Mouse (Mus musculus) stomach, embryonic 16.5 days (tissue): ENCODE measurements at regions not wholly inside any gene's neighbourhood (a gene's known extent, or its start where the extent isn't known, plus 50 kb on each side); places are given as distances from the start of the nearest gene placed in this dataset.

Experiments used
- ATAC-seq: fragments of 200-750 bp; cut with Nextera tagmentation; 2 replicates; pipeline ENCODE4 v1.8.0; 2017; ENCODE audit warnings: moderate number of reproducible peaks, moderate TSS enrichment; ENCODE audit not compliant: insufficient read depth, low FRiP score
- H3K27ac ChIP-seq: fragments of 300-500 bp; sonication (generic); 2 replicates; pipeline ENCODE4 v1.5.1; 2014; ENCODE audit warnings: low read length
- H3K27me3 ChIP-seq: fragments of 300-500 bp; sonication (generic); 2 replicates; pipeline ENCODE4 v1.6.1; 2014; ENCODE audit warnings: low read length, control low read depth, mixed read lengths; ENCODE audit not compliant: control insufficient read depth, insufficient read depth
- H3K36me3 ChIP-seq: fragments of 300-500 bp; sonication (generic); 2 replicates; pipeline ENCODE4 v1.6.1; 2014; ENCODE audit warnings: low read length; ENCODE audit not compliant: control insufficient read depth, insufficient read depth
- H3K4me1 ChIP-seq: fragments of 300-500 bp; sonication (generic); 2 replicates; pipeline ENCODE4 v1.6.1; 2014; ENCODE audit warnings: low read length, control low read depth, mixed read lengths; ENCODE audit not compliant: control insufficient read depth, insufficient read depth
- H3K4me2 ChIP-seq: fragments of 300-500 bp; sonication (generic); 2 replicates; pipeline ENCODE4 v1.6.1; 2014; ENCODE audit warnings: low read depth, low read length, mixed read lengths
- H3K4me3 ChIP-seq: fragments of 300-500 bp; sonication (generic); replicated peaks from 2 replicates; pipeline ENCODE4 v1.5.1; 2014; ENCODE audit warnings: mild to moderate bottlenecking, low read length
- H3K9ac ChIP-seq: fragments of 300-500 bp; sonication (generic); 2 replicates; pipeline ENCODE4 v1.6.1; 2014; ENCODE audit warnings: low read length
- H3K9me3 ChIP-seq: fragments of 300-500 bp; sonication (generic); replicated peaks from 2 replicates; pipeline ENCODE4 v1.6.1; 2016; ENCODE audit warnings: low read length, control low read depth; ENCODE audit not compliant: control insufficient read depth
- whole genome bisulfite sequencing: fragments of 180-500 bp; shearing (Covaris S2); extraction: QIAGEN DNeasy Blood & Tissue Kit; methylation state at CpG from one replicate; pipeline ENCODE4 v1.1.7; 2014; 5-methylcytosine and 5-hydroxymethylcytosine counted together

DNA sequence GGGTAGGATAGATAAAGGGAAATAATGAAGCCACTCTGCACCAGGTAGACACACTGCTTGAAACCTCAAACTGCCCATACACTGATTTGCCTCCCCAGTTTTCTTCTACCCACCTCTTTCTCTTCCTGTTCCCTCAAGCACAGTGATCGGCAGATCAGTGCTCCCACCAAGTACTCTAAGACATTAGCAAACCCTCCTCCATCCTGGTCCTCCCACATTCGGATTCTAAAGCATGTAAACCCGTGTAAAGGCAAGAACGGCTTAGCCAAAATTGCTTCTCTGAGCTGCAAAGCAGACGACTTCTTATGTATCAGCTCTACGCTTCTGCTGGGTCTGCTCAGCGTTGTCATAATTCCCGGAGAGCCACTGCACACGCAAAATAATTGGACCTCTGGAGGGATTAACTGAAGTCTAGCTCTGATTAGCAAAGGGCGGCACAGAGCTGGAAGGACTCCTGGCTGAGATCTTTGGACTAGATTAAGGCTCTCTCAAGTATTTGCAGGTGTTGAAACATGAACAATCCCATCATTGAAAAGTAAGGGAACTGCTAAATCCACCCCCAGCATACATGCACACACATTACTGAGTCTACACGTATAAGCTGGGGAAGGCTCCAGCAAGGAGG lies 67.2 kb downstream of the Mtx3 start:
- WGBS = 80% methylated on average over 11 of the region's 11 CpGs
- Histone ChIP-seq H3K27ac (no peak overlapping the region), H3K9me3 (no peaks in the 10 kb centered on the region), H3K4me1 (no peaks in the 10 kb centered on the region), H3K4me3 (no peak overlapping the region), H3K9ac (no peak overlapping the region), H3K27me3 (no peaks in the 10 kb centered on the region), H3K4me2 (no peak overlapping the region), H3K36me3 (no peaks in the 10 kb centered on the region)
- ATAC-seq = no peak

DNA sequence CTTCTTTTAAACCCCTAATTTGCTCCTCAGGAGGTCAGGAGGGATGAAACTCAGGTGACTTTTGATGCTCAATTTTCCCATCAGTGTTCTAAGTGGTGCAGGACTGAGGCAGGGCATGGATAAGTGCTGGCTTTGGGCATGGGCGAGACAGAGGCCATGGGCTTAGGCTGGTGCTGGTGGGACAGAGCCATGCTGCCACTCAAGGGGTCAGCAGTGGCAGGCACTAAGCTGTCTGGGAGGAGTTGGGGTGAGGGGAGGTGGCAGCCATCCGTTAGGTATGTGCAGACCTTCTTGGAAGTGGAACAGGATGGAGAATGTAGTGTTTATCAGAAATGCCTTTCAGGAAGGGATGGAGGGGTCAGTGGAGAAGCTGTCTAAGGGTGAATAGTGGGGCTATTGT lies 68.1 kb downstream of the Mtx3 start:
- no peaks in the 10 kb centered on the region for H3K27me3 ChIP-seq
- no peaks in the 10 kb centered on the region for H3K4me1 ChIP-seq
- H3K36me3 ChIP-seq = no peaks in the 10 kb centered on the region
- no peak for ATAC-seq
- no peak overlapping the region for H3K4me3 ChIP-seq
- 72% methylated on average over 2 of the region's 2 CpGs for WGBS
- no peak overlapping the region for H3K4me2 ChIP-seq
- no peaks in the 10 kb centered on the region for H3K9me3 ChIP-seq
- H3K9ac ChIP-seq = no peak overlapping the region
- H3K27ac ChIP-seq = no peak overlapping the region

DNA sequence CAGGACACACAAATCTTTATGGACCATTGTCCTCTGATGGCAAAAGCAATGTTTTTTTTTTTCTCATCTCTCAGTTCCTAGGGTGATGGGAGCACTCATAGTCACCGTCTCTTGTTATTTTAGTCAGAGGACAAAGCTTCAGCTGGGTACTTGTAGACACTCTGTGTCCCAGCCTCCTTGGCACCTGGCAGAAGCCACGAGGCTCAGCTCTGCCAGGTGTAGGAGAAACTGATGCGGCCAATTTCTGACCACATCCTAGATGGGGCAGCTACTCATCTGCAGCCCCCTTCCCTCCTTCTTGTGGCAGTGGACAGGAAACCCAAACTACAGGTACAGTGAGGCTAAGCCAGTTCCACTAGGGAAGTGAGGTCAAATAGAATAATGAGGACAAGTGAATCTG lies 70.1 kb downstream of the Mtx3 start:
- no peaks in the 10 kb centered on the region for H3K27me3 ChIP-seq
- H3K4me1 ChIP-seq = no peaks in the 10 kb centered on the region
- H3K4me2 ChIP-seq = no peak overlapping the region
- no peaks in the 10 kb centered on the region for H3K9me3 ChIP-seq
- WGBS = 83% methylated on average over 3 of the region's 3 CpGs
- no peak for ATAC-seq
- H3K4me3 ChIP-seq = no peak overlapping the region
- no peak overlapping the region for H3K9ac ChIP-seq
- no peaks in the 10 kb centered on the region for H3K36me3 ChIP-seq
- H3K27ac ChIP-seq = no peak overlapping the region

DNA sequence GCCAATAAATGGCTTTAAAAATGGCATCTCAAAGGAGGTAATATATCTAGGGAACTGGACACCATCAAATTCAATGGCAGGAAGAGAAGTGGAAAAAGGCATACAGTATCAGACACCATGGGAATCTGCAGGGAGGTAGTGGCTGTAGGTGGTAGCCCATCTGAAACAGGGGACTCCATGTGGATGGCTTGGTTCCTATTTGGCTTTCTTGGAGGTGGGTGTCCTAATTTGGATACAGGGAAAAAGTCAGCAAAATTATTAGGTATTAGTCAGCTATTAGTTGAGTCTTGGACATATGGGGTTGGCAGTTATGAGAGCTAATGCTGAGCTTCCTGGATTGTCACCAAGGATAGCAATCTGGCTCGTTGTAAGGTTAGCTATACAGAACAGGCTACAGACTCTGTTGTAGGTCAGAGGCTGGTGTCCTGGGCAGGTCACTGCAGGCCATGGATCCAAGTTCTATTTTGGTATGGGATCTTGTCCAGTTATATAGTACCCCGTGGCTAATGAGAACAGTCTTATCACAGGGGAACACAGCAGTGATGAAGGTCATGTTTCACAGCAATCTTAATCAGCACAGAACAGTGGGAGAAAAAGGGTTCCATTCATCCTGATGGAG lies 70.8 kb downstream of the Mtx3 start:
- H3K4me2 ChIP-seq = no peak overlapping the region
- no peaks in the 10 kb centered on the region for H3K4me1 ChIP-seq
- no peaks in the 10 kb centered on the region for H3K27me3 ChIP-seq
- 70% methylated on average over 2 of the region's 2 CpGs for WGBS
- no peak overlapping the region for H3K4me3 ChIP-seq
- no peaks in the 10 kb centered on the region for H3K9me3 ChIP-seq
- H3K27ac ChIP-seq = no peak overlapping the region
- no peak overlapping the region for H3K9ac ChIP-seq
- no peaks in the 10 kb centered on the region for H3K36me3 ChIP-seq
- no peak for ATAC-seq

DNA sequence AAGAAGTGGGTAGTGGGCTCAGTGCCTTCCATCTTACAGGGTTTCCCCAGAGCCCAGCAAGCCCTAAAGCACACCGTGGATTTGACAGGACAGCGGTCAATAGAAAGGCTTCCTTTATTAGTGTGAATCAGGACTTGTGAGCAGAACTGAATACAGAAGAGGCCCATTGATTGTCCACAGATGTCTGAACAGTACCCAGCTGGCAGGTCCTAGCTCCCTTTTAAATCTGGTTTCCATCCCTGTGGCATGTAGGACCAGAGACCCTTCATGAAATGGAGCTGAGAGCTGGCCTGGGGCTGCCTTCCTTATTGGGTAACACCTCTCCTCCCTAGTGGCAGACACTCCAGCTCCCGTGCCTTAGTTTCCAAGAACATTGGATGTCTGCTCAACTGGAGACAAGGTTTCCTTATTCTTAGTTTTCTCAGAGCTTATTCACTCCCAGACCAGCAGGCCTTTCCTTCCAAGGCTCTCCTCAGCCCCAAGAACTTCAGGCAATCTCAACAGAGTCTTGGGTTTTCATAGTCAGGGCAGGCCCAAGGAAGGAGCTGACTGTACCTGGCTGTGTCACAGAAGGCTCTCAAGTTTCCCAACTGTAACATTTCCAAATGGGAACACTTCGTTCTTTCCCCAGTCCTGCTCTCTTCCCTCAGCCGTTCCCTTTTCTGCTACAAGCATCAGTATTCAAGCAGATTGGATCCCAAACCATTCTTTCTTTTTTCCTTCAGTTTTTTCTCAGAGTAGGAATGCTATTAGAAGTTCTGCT lies 71.6 kb downstream of the Mtx3 start:
- H3K9me3 ChIP-seq = no peaks in the 10 kb centered on the region
- no peak for ATAC-seq

DNA sequence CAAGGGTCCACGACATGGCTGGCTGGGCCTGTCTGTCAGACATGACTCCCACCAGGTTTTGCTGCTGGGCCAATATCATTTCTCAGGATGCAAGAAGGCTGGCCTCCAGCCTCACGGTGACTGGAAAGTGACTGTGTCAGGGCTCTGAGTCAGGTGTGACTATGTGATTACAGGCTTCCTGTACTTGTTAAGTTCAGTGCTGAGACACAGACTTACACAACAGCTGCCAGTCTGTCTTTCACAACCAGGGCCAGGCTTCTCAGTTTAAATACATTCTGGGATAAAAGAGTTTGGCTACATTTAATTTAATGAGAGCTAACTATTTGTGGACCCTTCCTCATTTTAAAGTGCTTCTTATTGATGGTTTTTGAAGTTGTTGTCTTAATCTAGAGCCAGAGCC lies 75.3 kb downstream of the Mtx3 start:
- H3K4me2 ChIP-seq = no peak overlapping the region
- H3K36me3 ChIP-seq = no peaks in the 10 kb centered on the region
- H3K9me3 ChIP-seq = no peaks in the 10 kb centered on the region
- no peak overlapping the region for H3K9ac ChIP-seq
- no peak overlapping the region for H3K4me3 ChIP-seq
- WGBS = 72% methylated on average over 2 of the region's 2 CpGs
- H3K4me1 ChIP-seq = no peaks in the 10 kb centered on the region
- ATAC-seq = no peak
- H3K27me3 ChIP-seq = no peaks in the 10 kb centered on the region
- H3K27ac ChIP-seq = no peak overlapping the region

More for the DNA sequence above, 71.6 kb downstream of the Mtx3 start:
- 88% methylated on average over 5 of the region's 5 CpGs for WGBS
- no peaks in the 10 kb centered on the region for H3K4me1 ChIP-seq
- H3K27ac ChIP-seq = no peak overlapping the region
- no peak overlapping the region for H3K9ac ChIP-seq
- no peaks in the 10 kb centered on the region for H3K36me3 ChIP-seq
- no peak overlapping the region for H3K4me3 ChIP-seq
- H3K4me2 ChIP-seq = no peak overlapping the region
- no peaks in the 10 kb centered on the region for H3K27me3 ChIP-seq

DNA sequence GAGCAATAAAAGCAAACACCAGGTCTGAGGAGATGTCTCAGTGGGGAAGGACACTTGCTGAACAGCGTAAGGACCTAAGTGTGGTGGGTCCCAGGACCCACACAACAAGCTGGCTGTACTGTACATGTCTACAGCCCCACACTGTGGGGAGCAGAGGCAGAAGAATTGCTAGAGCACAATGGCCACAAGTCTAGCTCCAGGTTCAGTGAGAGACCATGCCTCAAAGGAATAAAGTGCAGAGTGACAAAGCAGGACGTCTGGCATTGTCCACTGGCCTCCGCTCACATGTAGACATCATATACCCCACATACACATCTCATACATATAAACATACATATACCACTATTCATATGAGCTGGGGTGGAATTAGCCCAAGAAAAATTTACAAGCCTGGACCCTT lies 77.4 kb downstream of the Mtx3 start:
- H3K4me3 ChIP-seq = no peak overlapping the region
- 88% methylated on average over 3 of the region's 3 CpGs for WGBS
- H3K27ac ChIP-seq = no peak overlapping the region
- H3K9me3 ChIP-seq = no peaks in the 10 kb centered on the region
- no peak for ATAC-seq
- no peaks in the 10 kb centered on the region for H3K36me3 ChIP-seq
- no peak overlapping the region for H3K9ac ChIP-seq
- H3K4me2 ChIP-seq = no peak overlapping the region
- H3K27me3 ChIP-seq = no peaks in the 10 kb centered on the region
- no peaks in the 10 kb centered on the region for H3K4me1 ChIP-seq

DNA sequence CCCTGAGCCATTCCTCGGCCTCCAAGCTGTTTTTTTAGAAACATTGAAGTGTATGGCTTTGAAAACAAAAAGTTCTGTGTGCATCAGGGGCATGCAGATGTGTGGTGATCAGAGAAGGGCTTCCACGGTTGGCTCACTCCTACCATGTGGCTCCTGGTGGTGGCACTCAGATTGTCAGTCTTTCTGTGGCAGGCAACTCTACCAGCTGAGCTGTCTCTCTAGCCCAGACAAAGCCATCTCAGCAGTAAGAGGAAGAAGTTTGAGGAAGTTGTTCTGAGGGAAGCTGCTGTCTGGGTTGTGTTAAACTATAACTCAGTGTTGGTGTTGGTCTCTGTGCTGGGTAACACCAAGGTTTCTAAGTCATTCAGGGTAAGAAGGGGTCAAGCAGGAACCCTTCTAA lies 78.9 kb downstream of the Mtx3 start:
- Histone ChIP-seq H3K27me3 (no peaks in the 10 kb centered on the region), H3K27ac (no peak overlapping the region), H3K4me1 (no peaks in the 10 kb centered on the region), H3K9me3 (no peaks in the 10 kb centered on the region), H3K36me3 (no peaks in the 10 kb centered on the region), H3K4me3 (no peak overlapping the region), H3K9ac (no peak overlapping the region), H3K4me2 (no peak overlapping the region)
- no peak for ATAC-seq
- 76% methylated on average over 2 of the region's 2 CpGs for WGBS

DNA sequence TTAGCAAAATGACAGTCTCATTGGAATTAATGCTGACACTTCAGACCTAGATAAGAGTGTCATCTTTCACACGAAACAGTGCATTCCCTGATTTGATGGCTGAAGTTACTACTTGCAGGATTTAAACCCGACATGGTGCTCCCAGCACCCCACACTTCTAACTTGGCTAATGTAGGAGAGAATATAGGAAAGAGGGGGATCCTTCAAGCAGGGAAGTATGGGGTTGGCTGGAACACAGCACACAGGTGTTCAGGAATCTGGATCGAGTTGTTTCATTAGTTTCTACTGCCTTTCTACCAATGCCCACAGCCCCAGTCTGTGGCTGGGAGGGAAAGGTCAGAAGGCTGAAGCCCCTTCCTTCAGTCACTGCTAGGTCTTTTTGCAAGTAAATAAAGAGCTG lies 79.5 kb downstream of the Mtx3 start:
- Histone ChIP-seq H3K9ac (no peak overlapping the region), H3K27me3 (no peaks in the 10 kb centered on the region), H3K9me3 (no peaks in the 10 kb centered on the region), H3K27ac (no peak overlapping the region), H3K4me3 (no peak overlapping the region), H3K36me3 (no peaks in the 10 kb centered on the region), H3K4me2 (no peak overlapping the region), H3K4me1 (no peaks in the 10 kb centered on the region)
- 66% methylated on average over 3 of the region's 3 CpGs for WGBS
- ATAC-seq = no peak
